Mouse (Mus musculus): ENCODE results near the gene Mcl1.

DNA sequence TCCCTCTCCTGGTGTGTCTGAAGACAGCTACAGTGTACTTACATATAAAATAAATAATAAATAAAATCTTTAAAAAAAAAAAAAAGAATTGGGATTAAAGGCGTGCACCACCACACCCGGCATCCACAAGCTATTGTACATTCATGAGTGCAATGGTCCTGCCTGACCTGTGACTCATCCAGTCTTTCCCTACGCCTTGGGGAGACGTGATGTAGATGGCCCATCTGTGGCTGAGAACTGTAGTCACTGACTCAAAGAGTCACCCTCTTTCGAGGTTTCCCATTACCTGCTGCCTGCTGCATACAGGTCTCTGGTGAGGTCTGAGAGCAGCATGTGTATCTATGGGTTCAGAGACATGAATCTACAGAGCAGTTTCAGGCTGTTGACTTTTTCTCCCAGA is 10.6 kb upstream of the Mcl1 start:
- TF ChIP-seq CTCF (IDR thresholded peaks at IDR 0.05; ENCODE audit: low read depth, low read length) (no peak), POLR2A (IDR thresholded peaks at IDR 0.05; ENCODE audit: borderline replicate concordance, low read depth, low read length) (no peak)
